Mouse (Mus musculus) gastrocnemius, adult 8-10 months (tissue): ENCODE measurements around the gene Cemip. TPM values are rescaled to one million over a fixed set of nuclear protein-coding genes. Genes with fewer than 3 reads are reported as not detected.
A peak's percentile ranks its signal among the peaks of the same experiment; 100 is the strongest.
"Not testable (repeated sequence)": the region's sequence is repeated elsewhere in the genome, so short reads cannot be mapped to it uniquely, and the experiment has no call there.

Experiments
- DNase-seq, 2 experiments: peaks; one replicate each; pipeline ENCODE4 v3.0.0; 2022; ENCODE audit warnings: low spot score in 2 of 2
- total RNA-seq, 4 experiments: library from RNA; stranded (reverse); gene quantifications; 2 replicates each; pipeline ENCODE4 v1.2.4; 2022

The Cemip gene
- total RNA-seq = under 1 TPM in 1 of 4 experiments, not detected in 3; 0.15 TPM

DNA sequence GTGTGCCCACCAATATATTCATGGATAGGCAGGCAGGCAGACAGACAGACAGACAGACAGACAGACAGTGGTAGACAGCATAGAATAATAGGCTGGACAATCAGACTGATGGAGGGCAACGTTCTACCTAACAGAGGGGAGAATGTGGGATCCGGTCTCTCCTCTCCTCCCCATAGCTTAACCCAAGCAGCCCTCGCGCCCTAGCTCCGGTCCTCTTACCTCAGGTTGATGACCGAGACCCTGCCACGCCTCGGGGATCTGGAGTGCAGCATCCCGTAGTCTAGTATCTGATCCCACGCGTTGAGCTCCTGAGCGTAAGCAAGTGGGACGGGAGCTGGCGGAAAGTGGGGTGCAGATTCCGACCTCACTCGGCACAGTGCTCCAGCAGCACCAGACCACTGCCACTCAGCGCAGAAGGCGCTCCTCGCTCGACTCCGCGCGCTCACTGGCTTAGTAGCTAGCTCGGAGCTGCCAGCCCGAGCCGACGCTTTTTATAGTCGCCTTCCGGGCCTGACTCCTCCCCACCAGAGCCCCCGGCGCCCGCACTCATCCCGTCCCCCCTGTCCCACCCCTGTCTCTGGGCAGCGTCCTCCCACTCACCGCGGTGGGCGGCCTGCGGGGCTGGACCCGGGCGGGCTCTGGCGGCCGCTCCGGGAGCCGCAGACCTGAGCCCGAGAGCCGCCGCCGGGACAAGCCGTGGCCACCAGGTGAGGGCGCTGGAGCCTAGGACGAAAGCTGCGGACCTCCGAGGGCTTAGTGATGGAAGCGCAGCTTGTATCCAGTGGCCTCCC, at the start of gene Cemip:
Gene Cemip (minus strand): TSS at position 464 of the 791 bp plus-strand sequence.
- DNase-seq = peak; percentile 56 to 57

DNA sequence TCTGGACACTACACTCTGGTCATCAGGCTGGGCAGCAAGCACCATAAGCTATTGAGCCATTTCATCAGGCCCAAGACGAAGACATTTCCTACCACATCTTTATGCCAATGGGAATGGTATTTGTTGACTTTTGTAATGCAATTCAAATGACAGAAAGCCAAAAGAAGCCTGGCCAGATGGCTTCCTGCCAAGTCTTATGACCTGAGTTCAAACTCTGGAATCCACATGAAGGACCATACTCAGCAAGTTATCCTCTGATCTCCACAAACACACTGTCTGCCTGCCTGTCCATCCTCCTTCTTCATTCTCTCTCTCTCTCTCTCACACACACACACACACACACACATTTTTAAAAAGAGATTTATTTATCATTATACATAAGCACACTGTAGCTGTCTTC, 46.4 kb upstream of the Cemip start:
- DNase-seq = no peak

- no peak for DNase-seq
Observed at GRCm38 (mm10) chr7:84131736-84132135, 45.4 kb upstream of the Cemip start.

- DNase-seq = no peak
Observed at GRCm38 (mm10) chr7:84128661-84129060, 42.4 kb upstream of the Cemip start.

GRCm38 (mm10) chr7:84125730-84126129, 39.4 kb upstream of the Cemip start:
- no peak for DNase-seq

- DNase-seq = not testable (repeated sequence)
Observed at GRCm38 (mm10) chr7:84123651-84124050, 37.3 kb upstream of the Cemip start.

GRCm38 (mm10) chr7:84121778-84122177, 35.5 kb upstream of the Cemip start:
- no peak for DNase-seq

DNA sequence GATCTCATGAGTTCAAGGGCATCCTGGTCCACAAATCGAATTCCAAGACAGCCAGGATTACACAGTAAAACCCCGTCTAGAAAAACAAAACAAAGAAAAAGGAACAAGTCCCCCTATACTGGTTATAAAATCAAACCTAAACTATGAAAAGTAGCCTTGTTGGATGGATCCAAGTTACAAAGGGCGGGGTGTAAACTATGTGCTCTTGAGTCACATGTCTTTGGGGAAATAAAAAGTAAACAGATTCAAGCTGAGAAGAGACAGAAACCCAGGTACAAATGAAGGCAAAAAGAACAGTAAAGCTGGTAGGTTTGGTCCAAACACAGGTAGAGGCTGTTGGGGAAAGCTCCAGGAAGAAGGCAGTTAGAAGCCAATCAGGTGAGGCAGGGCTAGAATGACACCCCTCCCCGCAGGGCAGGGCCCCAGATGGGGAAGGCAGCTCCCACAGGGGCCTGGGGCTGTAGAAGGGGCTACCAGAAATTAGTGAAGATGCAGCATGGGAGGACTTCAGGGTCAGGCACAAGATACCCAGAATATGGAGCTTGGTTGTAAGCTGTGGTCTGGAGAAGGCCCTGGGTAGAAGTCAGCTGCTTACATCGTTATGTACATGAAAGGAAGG, 33.9 kb upstream of the Cemip start:
- no peak for DNase-seq

- no peak for DNase-seq
Observed at GRCm38 (mm10) chr7:84119216-84120105, 33.2 kb upstream of the Cemip start.

GRCm38 (mm10) chr7:84117543-84118122, 31.3 kb upstream of the Cemip start:
- DNase-seq = no peak

DNA sequence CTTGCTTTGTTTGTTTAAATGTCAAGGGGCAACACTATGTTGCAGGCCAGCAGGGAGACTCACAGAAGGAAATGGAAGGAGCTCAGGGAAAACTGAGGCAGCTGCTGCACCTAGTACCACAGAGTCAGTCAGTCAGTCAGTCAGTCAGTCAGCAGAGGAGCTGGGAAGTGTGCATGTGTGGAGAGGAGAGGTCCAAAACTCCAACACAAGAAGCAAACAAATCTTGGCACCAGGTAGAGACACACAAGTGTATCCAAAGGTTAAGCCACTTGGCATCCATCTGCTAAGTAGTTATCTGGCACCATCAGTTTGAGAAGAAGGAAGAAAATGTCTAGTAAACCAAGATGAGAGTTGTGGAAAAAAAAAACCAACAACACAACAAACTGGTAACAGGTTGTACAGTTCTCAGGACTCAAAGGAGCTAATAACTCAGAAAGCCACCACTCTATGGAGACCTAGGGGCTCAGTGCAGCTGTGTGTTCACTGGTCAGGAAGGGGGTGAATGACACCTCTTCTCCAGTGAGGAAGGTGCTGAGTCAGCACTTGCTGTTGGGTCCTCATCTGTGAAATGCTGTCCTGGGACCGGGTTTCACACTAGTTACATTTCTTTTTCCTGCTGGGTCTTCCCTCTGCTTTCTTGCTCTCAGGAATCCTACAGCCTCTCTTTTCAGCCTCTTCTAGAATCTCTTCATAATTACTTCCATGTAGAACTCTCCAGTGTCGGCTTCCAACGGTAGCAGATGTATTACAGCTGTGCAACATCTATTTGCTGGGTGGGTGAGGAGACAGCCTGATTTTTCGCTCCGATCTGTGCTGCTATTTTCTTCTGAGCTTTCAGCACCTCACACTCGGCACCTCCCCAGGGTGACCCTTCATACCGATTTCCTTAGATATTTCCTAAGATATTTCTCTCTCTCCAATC, 30.6 kb upstream of the Cemip start:
- DNase-seq = no peak

GRCm38 (mm10) chr7:84115385-84115784, 29.1 kb upstream of the Cemip start:
- DNase-seq = no peak

DNA sequence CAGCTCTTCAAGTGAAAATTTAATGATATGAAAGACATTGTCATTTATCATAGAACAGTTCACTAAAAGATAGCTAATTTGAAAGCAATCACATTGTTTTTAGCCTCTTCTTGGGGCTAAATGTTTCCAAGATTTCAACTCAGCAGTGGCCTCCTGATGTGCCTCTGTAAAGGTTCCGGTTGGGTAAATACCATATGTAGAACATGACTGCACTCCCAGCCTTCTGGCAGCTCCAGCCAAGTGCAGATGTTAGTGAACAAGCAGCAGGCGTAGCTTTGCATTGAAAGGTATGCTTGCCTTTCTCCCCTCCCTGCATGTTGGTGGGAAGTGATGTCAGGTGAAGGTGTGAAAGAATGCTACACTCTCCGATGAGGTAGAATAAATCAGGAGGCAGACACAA, 28.5 kb upstream of the Cemip start:
- no peak for DNase-seq

GRCm38 (mm10) chr7:84113035-84113390, 26.7 kb upstream of the Cemip start:
- DNase-seq = no peak

- no peak for DNase-seq
Observed at GRCm38 (mm10) chr7:84112351-84113034, 26.2 kb upstream of the Cemip start.

- no peak for DNase-seq
Observed at GRCm38 (mm10) chr7:84111716-84112350, 25.5 kb upstream of the Cemip start.

DNA sequence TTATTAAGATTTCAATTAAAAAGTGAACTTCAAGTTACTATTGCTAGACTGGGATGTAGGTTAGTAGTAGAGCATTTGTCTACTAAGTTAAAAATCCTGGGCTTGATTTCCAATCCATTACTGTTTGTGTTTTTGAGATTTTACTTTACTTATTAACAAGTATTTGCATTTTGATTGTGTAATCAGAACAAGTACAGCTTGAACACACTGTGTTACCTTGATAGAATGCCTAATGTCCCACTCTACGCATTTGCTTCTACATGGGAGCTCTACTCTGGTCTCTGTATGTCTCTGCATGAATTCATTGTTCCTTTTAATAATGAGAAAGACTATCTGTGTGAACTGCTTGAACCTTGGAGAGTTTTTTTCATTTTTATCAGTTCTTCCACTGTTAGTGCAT, 20.6 kb upstream of the Cemip start:
- no peak for DNase-seq

DNA sequence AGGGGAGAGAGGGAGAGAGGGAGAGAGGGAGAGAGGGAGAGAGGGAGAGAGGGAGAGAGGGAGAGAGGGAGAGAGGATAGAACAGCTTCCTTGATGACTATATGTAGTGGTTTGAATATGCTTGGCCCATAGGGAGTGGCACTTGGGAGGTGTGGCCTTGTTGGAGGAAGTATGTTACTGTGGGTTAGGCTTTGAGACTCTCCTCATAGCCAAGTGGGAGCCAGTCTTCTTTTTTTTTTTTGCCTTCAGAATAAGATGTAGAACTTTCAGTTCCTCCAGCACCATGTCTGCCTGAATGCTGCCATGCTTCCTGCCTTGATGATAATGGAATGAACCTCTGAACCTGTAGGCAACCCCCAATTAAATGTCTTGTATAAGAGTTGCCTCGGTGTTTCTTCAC, 16.3 kb upstream of the Cemip start:
- DNase-seq = no peak

DNA sequence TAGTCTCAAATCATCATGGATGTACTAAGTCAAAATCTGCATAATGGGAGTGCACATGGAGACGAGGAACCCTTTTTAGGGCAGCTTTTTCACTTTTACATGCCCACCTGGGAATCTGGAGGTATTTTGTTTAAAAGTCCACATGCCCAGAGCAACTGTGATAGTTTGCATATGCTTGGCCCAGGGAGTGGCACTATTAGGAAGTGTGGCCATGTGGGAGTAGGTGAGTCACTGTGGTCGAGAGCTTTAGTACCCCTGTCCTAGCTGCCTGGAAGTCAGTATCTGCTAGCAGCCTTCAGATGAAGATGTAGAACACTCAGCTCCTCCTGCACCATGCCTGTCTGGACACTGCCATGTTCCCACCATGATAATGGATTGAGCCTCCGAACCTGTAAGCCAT, 14.4 kb upstream of the Cemip start:
- DNase-seq = no peak

DNA sequence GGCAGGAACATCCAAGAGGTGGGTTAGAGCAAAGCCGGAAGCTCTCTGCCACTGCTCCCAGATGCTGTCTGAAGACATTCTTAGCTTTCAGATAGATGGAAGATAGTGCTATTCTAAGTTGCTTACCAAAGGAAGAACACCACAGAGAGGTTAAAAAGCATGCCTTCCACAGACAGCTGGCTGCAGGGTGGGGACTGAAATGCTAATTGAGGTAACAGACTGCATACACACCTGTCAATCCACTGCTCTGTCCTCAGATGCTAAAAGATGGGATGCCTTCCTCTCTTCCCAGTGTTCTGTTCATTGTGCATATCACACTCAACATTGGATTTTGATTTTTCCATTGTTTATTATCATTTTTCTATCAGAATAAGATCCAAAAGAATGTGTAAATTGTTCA, 11.8 kb upstream of the Cemip start:
- no peak for DNase-seq
